Mouse (Mus musculus) liver, postnatal 0 days (tissue): ENCODE measurements around the gene Npepps.

Experiments
- CTCF ChIP-seq: sonication (generic); IDR thresholded peaks from 2 replicates; pipeline ENCODE4 v1.5.1; 2016; ENCODE audit warnings: antibody characterized with exemption, low read depth
- EP300 ChIP-seq: IDR thresholded peaks from 2 replicates; pipeline ENCODE4 v1.6.1; 2016; ENCODE audit warnings: antibody characterized with exemption, low read depth, mild to moderate bottlenecking

DNA sequence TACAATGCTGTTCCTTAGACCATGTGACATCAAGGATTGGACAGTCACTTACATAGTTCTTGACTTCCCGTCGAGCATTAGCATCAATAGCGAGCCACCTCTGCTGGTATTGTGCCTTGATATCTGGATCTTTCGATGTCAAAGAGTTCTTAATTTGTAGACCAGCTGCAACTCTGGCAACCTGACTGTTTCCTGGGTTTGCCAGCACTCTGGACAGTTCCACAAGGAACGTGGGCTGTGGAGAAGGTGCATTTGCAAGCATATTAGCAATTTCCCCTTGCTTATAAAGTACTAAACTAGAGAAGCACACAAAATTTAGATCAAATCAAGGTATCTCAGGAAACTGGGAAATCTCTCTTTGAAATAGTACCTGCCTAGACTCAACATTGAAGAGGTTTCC, 95.6 kb downstream of the Npepps start:
- TF ChIP-seq CTCF, result no peak
- TF ChIP-seq EP300, result no peak
